Mouse (Mus musculus) NIH3T3 (cell line): Measurements from ENCODE around the gene Muc1.

Source experiments
- DNase-seq: peaks from one replicate; pipeline ENCODE4 v3.0.0-alpha.2; 2012; ENCODE audit warnings: low read depth

Muc1 gene

DNA sequence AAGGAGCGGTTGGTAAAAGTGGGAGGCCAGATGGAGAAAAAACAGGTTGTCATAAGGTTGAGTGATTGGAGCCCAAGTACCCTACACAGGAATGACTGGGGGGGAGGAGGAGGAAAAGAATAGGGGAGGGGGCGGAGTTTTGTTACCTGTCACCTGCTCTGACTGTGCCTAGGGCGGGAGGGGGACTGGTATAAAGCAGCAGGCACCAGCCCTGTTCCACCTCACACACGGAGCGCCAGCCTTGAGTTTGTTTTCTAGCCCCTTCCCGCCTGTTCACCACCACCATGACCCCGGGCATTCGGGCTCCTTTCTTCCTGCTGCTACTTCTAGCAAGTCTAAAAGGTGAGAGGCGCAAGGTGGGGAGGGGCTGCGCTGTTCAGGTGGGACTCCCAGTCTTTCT lies at the start of gene Muc1:
Muc1 (plus strand) TSS at position 222 of the 400 bp plus-strand sequence.
- no peak for DNase-seq

DNA sequence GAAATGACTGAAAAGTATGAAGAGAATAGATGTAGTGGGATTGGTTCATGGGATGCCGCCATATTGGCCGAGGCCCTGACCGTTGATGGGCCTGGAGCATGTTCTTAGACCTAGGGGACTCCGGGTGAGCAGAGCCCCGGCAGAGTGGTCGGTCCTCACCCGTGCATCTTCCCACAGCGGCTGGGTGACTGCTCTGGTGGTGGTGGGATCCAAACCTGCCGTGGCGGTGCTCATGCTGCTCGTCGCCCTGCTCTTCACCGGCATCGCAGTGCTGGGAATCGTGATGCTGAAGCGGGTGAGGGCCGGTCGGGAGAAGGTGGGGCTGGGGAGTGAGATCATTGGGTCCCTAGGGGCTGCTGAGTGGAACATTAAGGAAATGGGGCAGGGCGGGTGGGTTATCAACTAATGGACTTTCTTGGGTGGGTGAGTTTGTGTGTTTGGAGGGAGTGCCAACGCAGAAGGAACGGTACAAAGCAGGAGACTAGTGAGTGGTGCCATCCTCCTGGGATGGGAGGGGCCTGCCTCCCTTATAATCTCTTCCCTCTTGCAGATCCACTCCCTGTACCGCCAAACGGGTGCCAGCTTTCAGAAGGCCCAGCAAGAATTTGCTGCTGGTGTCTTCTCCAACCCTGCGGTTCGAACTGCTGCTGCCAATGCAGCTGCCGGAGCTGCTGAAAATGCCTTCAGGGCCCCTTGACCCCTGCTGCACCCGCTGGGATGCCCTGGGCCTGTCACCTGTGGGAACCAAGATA lies 46.9 kb upstream of the Muc1 start:
- no peak for DNase-seq

DNA sequence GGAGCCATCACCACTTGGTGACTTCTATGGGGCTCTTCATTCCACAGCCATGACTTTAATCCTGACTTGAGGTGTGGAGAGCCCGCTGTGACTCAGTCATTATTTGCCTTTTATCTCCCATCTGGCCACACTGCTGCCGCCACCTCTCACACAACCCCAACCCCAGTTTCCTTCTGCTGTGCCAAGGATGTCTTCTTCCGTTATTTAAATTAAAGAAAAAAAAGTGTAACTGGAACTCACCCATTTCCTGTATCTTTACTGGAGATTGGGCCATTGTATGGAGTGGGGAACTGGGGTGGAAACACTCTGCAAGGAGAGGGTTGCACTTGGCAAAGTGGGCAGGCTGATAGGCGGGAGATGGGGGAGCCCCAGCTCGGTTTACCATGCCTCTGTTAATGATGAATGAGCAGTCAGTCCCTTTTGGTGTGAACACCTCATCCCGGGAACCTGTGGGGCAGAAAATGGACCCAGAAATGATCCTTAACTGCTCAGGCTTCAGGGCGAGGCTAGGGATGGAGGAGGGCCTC lies 46.3 kb upstream of the Muc1 start:
- no peak for DNase-seq

DNA sequence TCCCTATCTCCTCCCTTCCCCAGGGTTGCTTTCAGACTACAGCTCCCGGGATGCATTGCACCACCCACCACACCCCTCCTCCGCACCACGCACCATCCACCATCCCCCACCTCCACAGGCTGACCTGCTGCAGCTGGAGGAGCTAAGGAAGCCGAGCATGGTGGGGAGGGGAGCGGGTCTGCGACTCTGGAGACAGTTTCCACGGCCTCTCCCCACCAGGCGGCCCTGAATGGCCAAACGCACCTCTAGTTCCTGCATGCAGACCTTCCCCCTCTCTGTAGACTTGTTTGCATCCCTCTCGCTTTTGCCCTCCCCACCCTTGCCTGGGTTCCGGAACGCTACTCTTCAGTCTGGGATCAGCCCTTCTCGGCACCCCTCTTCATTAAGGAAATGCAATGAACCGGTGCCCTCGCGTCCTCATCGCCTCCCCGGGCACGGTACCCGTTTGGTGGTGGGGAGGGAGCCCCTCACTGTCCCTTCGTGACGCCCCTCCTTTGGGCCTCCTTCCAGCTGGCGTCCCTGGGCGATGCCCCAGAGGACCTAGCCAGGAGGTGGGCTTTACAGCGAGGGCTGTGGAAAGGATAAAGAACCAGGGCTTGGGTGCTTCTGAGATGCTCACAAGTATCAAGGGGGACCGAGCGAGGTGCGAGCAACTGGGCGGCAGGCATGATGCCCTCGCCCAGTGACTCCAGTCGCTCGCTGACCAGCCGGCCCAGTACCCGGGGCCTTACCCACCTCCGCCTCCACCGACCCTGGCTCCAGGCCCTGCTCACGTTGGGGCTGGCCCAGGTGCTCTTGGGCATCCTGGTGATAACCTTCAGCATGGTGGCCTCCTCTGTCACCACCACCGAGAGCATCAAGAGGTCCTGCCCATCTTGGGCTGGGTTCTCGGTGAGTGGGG lies 45.5 kb upstream of the Muc1 start, which contains the start of gene Fam189b:
Fam189b (plus strand) TSS at position 86 of the 901 bp plus-strand sequence.
- no peak for DNase-seq

DNA sequence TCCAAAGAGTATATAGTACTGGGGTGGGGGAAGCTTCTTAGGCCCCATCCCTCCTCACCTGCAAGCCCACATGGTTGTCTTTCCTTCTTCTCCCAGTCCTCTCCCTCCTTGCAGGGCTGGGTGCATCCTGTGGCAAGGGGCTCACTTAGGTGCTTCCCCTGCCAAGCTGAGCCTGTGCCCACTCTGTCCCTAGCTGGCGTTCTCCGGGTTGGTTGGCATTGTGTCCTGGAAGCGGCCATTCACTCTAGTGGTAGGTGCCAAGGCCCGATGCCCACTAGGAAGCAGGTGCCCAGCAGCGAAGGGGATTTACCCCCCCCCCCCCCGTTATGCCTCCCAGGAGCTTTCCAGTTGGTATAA lies 44.9 kb upstream of the Muc1 start:
- DNase-seq: no peak

DNA sequence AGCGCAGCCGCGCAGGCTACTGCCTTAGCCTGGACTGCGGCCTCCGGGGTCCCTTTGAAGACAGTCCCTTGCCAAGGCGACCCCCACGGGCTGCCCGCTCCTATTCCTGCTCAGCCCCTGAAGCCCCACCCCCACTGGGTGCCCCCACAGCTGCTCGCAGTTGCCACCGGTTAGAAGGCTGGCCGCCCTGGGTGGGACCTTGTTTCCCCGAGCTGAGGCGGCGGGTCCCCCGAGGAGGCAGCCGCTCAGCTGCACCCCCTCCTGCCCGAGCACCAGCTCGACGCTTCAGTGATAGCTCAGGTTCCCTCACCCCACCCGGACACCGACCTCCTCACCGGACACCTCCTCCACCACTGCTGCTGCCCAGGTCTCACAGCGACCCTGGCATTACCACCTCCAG lies 41.7 kb upstream of the Muc1 start:
- no peak for DNase-seq

DNA sequence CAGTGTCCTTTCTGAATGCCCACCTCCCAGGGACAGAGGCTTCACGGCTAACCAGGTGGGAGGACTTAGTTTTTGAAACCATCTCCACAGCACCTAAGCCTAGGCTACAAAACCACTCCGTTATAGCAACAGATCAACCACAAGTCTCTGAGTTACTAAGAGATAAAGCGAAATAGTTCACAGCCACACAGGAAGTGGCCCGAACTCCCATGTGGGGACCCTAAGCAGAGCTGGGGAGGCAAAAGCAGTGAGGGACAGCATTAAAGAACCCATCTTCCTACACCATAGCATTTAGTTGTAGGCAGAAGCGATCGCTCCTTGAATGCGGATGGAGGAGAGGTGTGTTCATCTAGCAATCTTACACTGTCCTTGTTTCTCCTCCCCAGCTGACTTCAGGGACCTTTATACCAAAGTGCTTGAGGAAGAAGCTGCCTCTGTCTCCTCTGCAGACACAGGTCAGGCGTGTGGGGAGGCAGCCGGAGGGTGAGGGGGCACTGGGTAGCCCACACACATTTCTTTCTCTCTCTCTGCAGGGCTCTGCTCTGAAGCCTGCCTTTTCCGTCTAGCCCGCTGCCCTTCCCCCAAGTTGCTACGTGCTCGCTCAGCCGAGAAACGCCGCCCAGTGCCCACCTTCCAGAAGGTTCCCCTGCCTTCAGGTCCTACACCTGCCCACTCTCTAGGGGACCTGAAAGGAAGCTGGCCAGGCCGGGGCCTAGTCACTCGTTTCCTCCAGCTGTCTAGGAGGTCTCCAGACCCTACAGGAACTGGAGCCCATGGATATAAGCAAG lies 41.0 kb upstream of the Muc1 start:
- DNase-seq: no peak

DNA sequence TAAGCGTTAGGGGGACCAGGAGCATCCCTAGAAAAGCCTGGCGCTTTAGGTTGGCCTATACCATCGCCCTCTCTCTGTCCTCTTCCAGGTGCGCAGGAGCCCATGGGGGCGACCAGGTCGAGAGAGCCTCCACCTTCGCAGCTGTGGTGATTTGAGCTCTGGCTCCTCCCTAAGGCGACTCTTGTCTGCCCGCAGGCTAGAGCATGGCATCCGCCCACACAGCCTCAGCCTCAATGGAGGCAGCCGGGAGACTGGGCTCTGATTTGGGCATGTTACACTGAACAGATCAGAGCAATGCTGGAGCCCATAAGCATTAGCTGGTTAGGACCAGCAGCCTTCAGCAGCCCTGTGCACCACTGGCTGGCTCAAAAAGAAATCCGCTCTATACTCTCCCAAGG lies 40.4 kb upstream of the Muc1 start:
- no peak for DNase-seq

DNA sequence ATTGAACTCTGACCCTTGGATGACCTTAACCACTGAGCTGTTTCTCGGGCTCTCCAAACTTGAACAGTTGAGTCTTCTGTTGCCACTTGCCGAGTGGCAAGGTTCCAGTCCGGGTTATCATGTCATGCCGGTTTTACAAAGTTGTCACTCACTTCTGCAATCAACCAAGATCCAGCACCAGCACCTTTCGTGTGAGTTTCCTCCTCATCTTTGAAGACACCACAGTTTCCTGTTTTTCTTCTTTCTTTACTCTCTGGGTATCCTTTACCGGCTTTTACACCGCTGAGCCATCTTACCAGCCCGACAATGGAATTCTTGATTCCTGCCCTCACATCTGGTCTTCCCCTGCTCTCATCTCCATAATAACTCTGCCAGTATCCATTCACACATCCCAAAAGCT lies 38.4 kb upstream of the Muc1 start:
- no peak for DNase-seq

DNA sequence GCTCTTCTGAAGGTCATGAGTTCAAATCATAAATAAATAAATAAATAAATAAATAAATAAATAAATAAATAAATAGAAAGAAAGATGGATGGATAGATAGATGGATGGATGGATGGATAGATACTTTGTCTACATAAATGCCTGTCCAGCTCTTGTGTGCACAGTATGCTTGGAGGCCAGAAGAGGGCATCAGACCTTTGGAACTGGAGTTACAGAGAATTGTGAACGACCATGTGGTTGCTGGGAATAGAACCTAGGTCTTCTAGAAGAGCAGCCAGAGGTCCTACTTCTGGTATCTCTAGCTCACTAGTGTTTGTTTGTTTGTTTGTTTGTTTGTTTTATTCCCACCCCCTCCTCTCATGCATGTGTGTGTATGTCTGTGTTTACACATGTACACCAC lies 35.5 kb upstream of the Muc1 start:
- DNase-seq: no peak

DNA sequence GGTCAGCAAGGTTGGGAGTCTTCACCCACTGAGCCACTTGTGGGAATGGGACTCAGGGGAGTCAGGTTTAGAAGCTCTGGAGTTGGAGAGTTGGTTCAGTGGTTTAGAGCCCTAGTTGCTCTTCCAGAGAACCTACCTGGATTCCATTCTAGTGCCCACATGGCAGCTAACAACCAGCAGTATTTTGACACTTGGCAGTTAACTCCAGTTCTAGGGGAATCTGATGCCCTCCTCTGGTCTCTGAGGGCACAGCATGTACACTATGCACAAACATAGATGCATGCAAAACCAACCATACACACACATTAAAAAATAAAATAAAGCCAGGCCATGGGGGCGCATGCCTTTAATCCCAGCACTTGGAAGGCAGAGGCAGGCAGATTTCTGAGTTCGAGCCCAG lies 35.0 kb upstream of the Muc1 start:
- DNase-seq: peak; percentile 63

DNA sequence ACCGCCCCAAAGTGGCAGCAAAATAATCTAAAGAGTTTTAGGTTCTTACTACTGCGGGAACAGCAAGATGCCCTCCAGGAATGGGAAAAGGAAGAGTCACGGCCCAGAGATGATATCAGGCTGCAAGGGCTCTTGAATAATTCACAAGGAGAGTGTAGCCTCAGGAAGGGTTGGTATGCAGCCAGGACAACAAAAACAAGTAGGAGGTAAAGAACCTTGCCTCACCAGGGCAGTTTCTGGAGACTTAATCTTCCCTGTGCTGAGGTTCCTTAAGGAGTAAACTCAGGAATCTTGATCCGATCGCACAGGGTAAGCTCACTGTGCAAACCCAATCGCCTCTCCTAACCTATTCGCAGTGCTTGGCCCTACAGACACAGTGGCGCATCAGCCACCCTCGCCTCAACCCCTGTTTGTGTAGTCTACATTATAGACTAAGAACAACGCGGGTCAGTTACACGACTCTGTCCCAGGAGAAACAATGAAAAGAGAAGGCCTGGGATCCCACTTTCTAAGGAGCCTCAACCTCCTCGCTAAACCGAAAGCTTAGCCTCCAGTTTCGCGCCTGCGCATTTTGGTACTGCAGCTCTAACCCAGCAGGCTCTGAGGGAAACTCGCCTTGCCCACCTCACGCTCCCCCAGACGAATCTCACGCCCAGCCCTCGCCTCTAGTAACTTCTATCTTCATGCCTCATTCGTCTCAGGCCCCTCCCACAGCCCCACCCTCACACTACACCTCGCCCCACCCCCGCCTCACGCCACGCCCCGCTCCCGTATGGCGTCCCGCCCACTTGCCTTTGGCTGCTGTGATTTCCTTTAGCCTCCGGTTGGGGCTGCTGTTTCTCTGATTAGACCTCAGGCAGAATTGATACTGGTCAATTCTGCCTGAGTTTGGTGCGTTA lies 32.6 kb upstream of the Muc1 start:
- DNase-seq: peak; percentile 98

DNA sequence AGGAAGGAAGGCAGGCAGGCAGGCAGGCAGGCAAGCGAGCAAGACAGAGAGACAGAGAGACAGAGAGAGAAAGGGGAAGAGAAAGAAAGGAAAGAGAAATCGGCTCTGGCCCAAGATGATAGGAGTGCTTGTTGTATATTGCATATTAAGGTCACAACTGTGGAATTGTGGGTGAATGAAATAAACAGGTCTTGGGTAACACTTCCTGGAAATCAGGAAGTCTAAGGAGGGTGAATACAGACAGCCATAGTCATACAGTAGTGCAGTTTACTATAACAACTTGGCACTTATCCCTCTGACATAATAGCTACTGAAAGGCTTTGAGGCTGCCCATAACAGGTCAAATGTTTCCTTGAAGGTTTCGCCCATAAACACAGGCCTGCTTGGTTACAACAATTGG lies 29.0 kb upstream of the Muc1 start:
- DNase-seq: peak; percentile 15

DNA sequence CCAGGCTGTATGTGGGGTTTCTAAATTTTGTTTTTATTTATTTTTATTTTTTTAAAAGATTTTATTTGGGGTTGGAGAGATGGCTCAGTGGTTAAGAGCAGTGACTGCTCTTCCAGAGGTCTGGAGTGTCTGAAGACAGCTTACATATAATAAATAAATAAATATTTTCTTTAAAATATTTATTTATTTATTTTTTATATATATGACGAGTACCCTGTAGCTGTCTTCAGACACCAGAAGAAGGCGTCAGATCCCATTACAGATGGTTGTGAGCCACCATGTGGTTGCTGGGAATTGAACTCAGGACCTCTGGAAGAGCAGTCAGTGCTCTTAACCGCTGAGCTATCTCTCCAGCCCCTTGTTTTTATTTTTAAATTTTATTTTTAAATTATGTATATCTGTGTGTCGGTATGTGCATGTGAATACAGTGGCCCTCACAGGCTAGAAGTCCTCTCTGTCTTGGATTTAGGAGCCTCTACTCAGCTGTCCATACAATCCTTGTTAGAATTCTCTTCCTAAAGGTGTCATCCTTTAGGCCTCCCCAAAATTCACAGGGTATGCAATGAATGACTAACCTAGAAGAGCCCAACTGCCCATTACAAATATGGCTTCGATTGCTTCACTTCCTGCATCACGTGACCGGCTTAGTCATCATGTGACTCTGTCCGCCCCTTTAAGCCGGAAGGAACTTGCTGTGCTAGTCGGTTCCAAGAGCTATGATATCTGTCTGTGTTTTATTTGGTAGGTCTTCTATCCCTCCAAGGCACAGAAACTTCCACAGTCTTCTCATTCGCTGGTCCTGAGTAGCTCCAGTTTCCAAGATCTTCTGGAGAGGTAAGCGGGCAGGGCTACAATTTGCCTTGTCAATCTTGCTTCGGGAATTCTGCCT lies 26.4 kb upstream of the Muc1 start, which contains the start of gene Gba:
Gba (plus strand) TSS at position 676 of the 889 bp plus-strand sequence.
- peak; percentile 97 for DNase-seq

DNA sequence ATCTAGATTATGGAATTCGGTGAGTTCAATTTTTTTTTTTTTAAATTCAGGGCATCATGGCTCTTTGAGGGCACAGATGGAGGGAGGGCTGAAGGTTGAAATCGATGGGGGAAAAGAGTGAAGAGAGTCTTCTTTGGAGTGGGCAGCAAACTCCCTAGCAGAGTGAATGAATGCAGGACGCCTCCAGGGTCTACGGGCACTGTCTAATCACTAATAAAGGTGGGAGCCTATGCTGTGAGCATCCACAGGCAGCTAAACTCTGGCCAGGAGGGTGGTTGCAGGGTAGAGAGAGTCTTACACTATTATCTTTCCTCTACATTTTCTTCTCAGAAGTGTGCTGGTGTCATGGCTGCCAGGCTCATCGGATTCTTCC lies 25.7 kb upstream of the Muc1 start:
- DNase-seq: peak; percentile 18

DNA sequence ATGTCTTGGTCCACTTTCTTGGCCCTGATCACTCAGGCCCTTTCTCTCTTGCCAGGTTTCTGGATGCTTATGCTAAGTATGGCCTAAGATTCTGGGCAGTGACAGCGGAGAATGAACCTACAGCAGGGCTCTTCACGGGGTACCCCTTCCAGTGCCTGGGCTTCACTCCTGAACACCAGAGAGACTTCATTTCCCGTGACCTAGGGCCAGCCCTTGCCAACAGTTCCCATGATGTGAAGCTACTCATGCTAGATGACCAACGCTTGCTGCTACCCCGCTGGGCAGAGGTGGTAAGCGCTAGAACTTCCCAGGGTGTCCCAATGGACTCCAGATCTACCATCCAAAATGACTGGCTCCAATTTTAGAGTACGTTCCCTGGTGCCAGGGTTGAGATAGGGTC lies 22.8 kb upstream of the Muc1 start:
- no peak for DNase-seq

DNA sequence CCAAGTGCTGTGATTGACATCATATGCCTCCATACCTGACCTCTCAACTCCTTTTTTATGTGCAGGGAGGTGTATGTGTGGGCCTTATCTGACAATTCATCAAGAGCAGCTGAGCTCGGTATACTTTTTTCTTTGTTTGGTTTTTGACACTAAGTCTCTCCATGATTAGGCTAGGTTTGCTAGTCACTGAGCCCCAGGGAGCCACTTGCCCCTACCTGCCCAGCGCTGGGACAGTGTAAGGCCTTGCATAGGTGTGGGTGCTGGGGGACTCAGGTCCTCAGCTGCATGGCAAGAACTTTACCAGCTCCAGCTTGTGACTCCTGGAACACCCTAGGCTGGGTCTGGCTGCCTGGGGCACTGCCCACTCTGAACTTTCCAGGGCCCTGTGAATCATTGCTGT lies 22.2 kb upstream of the Muc1 start:
- DNase-seq: no peak

DNA sequence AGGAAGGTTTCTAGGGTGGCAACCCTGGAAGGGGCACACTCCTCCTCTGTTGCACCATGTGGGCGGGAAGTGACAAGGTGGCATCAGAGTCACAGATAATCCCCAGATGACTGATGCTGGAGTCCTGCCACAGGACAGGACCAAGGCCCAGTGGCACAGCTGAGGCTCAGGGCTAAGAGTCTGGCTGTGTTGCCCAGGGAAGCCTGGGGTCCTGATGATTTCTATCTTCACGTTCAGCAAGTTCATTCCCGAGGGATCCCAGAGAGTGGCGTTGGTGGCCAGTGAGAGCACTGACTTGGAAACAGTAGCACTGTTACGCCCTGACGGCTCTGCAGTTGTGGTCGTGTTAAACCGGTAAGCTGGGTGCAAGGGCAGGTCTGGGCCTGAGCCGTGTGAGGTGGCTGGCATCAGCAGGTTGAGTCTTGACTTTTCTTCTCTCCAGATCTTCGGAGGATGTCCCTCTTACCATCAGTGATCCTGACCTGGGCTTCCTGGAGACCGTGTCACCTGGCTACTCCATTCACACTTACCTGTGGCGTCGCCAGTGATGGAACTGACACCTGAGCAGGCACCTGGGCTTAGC lies 20.7 kb upstream of the Muc1 start:
- no peak for DNase-seq

DNA sequence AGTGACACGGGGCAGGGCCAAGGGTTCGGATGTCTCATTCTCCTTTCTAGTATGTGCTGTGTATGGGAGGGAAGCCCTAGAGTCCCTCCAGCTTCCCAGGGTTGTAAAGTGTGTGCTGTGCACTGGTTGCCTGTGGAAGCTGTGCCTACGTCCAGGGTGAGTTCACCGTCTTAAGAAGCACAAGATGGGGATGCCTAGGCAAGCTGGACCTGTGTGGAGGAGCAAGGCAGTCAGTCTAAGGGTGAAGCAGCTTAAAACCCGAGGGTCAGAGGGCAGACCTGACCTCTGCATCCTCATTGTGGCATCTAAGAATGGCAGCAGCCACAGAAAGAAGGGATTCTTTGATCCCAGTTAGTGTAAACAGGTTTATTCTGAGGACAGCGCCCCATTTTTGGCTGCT lies 20.1 kb upstream of the Muc1 start:
- DNase-seq: no peak

DNA sequence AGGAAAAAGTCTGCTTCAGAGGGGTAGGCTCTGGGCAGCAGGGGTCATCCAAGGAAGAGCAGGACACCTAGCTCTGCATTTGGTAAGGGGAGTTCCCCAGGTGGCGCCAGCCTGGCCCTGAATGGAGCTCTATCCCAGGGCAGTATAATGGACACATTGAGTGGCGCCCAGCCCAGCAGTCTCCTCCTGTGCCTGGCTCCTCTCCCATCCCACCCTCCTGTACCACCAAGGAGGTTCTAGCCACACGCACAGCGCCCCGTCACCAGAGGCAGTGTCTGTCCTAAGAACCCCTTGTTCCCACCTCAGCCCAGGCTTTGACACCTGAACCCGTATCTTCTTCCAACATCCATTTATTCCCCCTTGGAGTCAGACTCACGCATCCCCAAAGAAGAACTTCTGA lies 19.1 kb upstream of the Muc1 start:
- DNase-seq: no peak
